ENCODE assay signal across 13 mouse cellular contexts in genomic region chr16:21664633-21665363, GRCm38 (mm10). TPM values are rescaled to one million over a fixed set of nuclear protein-coding genes. Genes with fewer than 3 reads are reported as not detected.
DNase-seq lines count a peak whose midpoint lies in the region; ATAC-seq and TF ChIP-seq lines count a peak whose summit lies in the region.
"Had no signal": no experiment of that assay in that cellular context is flagged by ENCODE, and none has a peak within 500 bp of the region (broad histone marks: within the 10 kb centered on the region; RNA-seq: fewer than 3 reads in every experiment).

No protein-coding gene starts in this region.

- no peak for TF ChIP-seq CTCF in left cerebral cortex, adult 2 months (IDR thresholded peaks at IDR 0.05)

- DNase-seq in cerebellum, postnatal 10 days: peak; percentile 40 to 60
- DNase-seq in cerebellum, adult 11 months: no peak
- DNase-seq in embryonic facial prominence, embryonic 10.5 days (ENCODE audit: low spot score): no peak
- DNase-seq in hindbrain, embryonic 14.5 days (ENCODE audit: low spot score): peak; percentile 64
- no peak for DNase-seq in kidney, adult 9 months
- no peak for DNase-seq in left cerebral cortex, adult 2 months (ENCODE audit: extremely low spot score in 1 of 2, low spot score in 2 of 2)
- DNase-seq in frontal cortex, postnatal 25 days (ENCODE audit: low spot score in 2 of 2): no peak
- DNase-seq: adrenal gland, postnatal 14 days; kidney, adult 2 months; lung, postnatal 4 days; thymus, postnatal 36 days had no signal

- H3K9me3 ChIP-seq in embryonic facial prominence, embryonic 10.5 days: no peaks in the 10 kb centered on the region
- H3K9me3 ChIP-seq in hindbrain, embryonic 14.5 days (ENCODE audit: control insufficient read depth, low read length): peaks cover 7% of the 10 kb centered on the region; the same call in 1 of the 2 replicates
- 0 out of 2 replicates have a peak, but pooled peaks cover 4% of the 10 kb centered on the region for H3K9me3 ChIP-seq in neural tube, embryonic 13.5 days

- peak; percentile 68; the same call in 1 of the 2 replicates for ATAC-seq in hindbrain, embryonic 14.5 days (ENCODE audit: low FRiP score)
- ATAC-seq in neural tube, embryonic 13.5 days (ENCODE audit: low read depth): peak; percentile 84

- intact Hi-C loops in left cerebral cortex, adult 2 months (cut with DNase I): no loop called here

- WGBS in embryonic facial prominence, embryonic 10.5 days: 8% methylated on average over 18 of the region's 18 CpGs
- 10% methylated on average over 18 of the region's 18 CpGs for WGBS in hindbrain, embryonic 14.5 days
- 8% methylated on average over 18 of the region's 18 CpGs for WGBS in neural tube, embryonic 13.5 days

- peak overlapping the region; percentile 2; the same call in 1 of the 2 replicates for H3K4me3 ChIP-seq in embryonic facial prominence, embryonic 10.5 days
- no peak overlapping the region for H3K4me3 ChIP-seq in hindbrain, embryonic 14.5 days (replicated peaks; ENCODE audit: low read length)
- H3K4me3 ChIP-seq in neural tube, embryonic 13.5 days: peak overlapping the region; percentile 13; the same call in 1 of the 2 replicates
- H3K4me3 ChIP-seq in left cerebral cortex, adult 2 months: no peak overlapping the region

- no peak overlapping the region for H3K27ac ChIP-seq in embryonic facial prominence, embryonic 10.5 days (replicated peaks)
- peak overlapping the region; percentile 66 for H3K27ac ChIP-seq in hindbrain, embryonic 14.5 days
- H3K27ac ChIP-seq in neural tube, embryonic 13.5 days (replicated peaks): peak overlapping the region; percentile 80
- H3K27ac ChIP-seq in left cerebral cortex, adult 2 months: no peak overlapping the region

- peaks cover 11% of the 10 kb centered on the region for H3K4me1 ChIP-seq in embryonic facial prominence, embryonic 10.5 days
- peaks cover 19% of the 10 kb centered on the region for H3K4me1 ChIP-seq in hindbrain, embryonic 14.5 days (replicated peaks; ENCODE audit: control insufficient read depth, insufficient read depth, low read length)
- H3K4me1 ChIP-seq in neural tube, embryonic 13.5 days (replicated peaks): peaks cover 39% of the 10 kb centered on the region

- H3K9ac ChIP-seq in hindbrain, embryonic 14.5 days: peak overlapping the region; percentile 37
- peak overlapping the region; percentile 38 for H3K9ac ChIP-seq in neural tube, embryonic 13.5 days

- peaks cover 32% of the 10 kb centered on the region for H3K27me3 ChIP-seq in embryonic facial prominence, embryonic 10.5 days (replicated peaks; ENCODE audit: low read depth, poor library complexity, severe bottlenecking)
- H3K27me3 ChIP-seq in hindbrain, embryonic 14.5 days (ENCODE audit: control insufficient read depth, insufficient read depth, low read length): no peaks in the 10 kb centered on the region
- H3K27me3 ChIP-seq in neural tube, embryonic 13.5 days: no peaks in the 10 kb centered on the region

- peak overlapping the region; percentile 32 for H3K4me2 ChIP-seq in hindbrain, embryonic 14.5 days (replicated peaks)
- H3K4me2 ChIP-seq in neural tube, embryonic 13.5 days: peak overlapping the region; percentile 42

- H3K36me3 ChIP-seq in embryonic facial prominence, embryonic 10.5 days (replicated peaks): no peaks in the 10 kb centered on the region
- H3K36me3 ChIP-seq in hindbrain, embryonic 14.5 days (replicated peaks; ENCODE audit: control insufficient read depth, insufficient read depth): no peaks in the 10 kb centered on the region
- H3K36me3 ChIP-seq in neural tube, embryonic 13.5 days: peaks cover 7% of the 10 kb centered on the region; the same call in 1 of the 2 replicates

RNA-seq across cellular contexts. Expression of gene 2510009E07Rik, which starts 29.7 kb away (rescaled TPM):
- 12.7 and 14.2 TPM in 2 replicates for polyA plus RNA-seq in embryonic facial prominence, embryonic 10.5 days (2016; fragmentation: Nextera tagmentation; extraction: Ambion mirVana)
- polyA plus RNA-seq in hindbrain, embryonic 14.5 days (2014; fragmentation: Nextera tagmentation; extraction: Ambion mirVana): 45.4 and 50.6 TPM in 2 replicates
- polyA plus RNA-seq in neural tube, embryonic 13.5 days (2015; fragmentation: Nextera tagmentation; extraction: Ambion mirVana): 54.0 and 56.5 TPM in 2 replicates
- total RNA-seq in left cerebral cortex, adult 2 months (2021): 10 to 100 TPM; 47.8 to 56.5 TPM
- total RNA-seq: MEL had no signal

Comparison
In these comparisons a context has a peak if more than half of its experiments do, and no peak if none do; other contexts are left out.
1. DNase-seq: peak in cerebellum, postnatal 10 days (2 of 2) and hindbrain, embryonic 14.5 days (single experiment); none in cerebellum, adult 11 months (single experiment), embryonic facial prominence, embryonic 10.5 days (single experiment), kidney, adult 9 months (single experiment), left cerebral cortex, adult 2 months (0 of 2) and frontal cortex, postnatal 25 days (0 of 2).
2. H3K27ac ChIP-seq: peak in hindbrain, embryonic 14.5 days (single experiment) and neural tube, embryonic 13.5 days (single experiment); none in embryonic facial prominence, embryonic 10.5 days (single experiment) and left cerebral cortex, adult 2 months (single experiment).
3. H3K4me3 ChIP-seq: peak in embryonic facial prominence, embryonic 10.5 days (single experiment) and neural tube, embryonic 13.5 days (single experiment); none in hindbrain, embryonic 14.5 days (single experiment) and left cerebral cortex, adult 2 months (single experiment).